Mouse (Mus musculus): ENCODE measurements around the gene Phf6. TPM values are rescaled to one million over a fixed set of nuclear protein-coding genes. Genes with fewer than 3 reads are reported as not detected.
A peak's percentile ranks its signal among the peaks of the same experiment; 100 is the strongest.
"Not testable (repeated sequence)": the region's sequence is repeated elsewhere in the genome, so short reads cannot be mapped to it uniquely, and the experiment has no call there.

The Phf6 gene
- total RNA-seq, 2 experiments from 2014 or later, result 17.8 to 17.9 TPM

GRCm38 (mm10) chrX:52972680-52973079 lies 60.6 kb downstream of the Phf6 start:
- DNase-seq (ENCODE audit: low spot score in 2 of 2), result no peak

GRCm38 (mm10) chrX:52978576-52978975 lies 66.5 kb downstream of the Phf6 start:
- DNase-seq (ENCODE audit: low spot score in 2 of 2), result no peak

- DNase-seq (ENCODE audit: low spot score in 2 of 2), result no peak
These were observed 69.3 kb downstream of the Phf6 start for GRCm38 (mm10) chrX:52981378-52981777.

- peak; percentile 60 to 72 for DNase-seq (ENCODE audit: low spot score in 2 of 2)
These were observed 76.1 kb downstream of the Phf6 start, which contains the start of gene Hprt for GRCm38 (mm10) chrX:52987905-52988783. Gene Hprt, plus strand, starts transcription at chrX:52988137.

- DNase-seq (ENCODE audit: low spot score in 2 of 2), result not testable (repeated sequence)
These were observed 82.7 kb downstream of the Phf6 start for GRCm38 (mm10) chrX:52994726-52995125.

- DNase-seq (ENCODE audit: low spot score in 2 of 2), result not testable (repeated sequence)
These were observed 92.8 kb downstream of the Phf6 start for GRCm38 (mm10) chrX:53004887-53005286.

- no peak for DNase-seq (ENCODE audit: low spot score in 2 of 2)
These were observed 94.0 kb downstream of the Phf6 start for GRCm38 (mm10) chrX:53006062-53006461.

Other genes with a start within 250 kb of the Phf6 start
- gene Ccdc160, start 121.1 kb upstream of the Phf6 start, total RNA-seq (2021), result 10 to 100 TPM; 13.6 to 22.7 TPM
- 10 to 100 TPM; 70.3 to 94.6 TPM for gene Hprt, start 75.9 kb downstream of the Phf6 start, total RNA-seq (2021)